Mouse (Mus musculus): ENCODE measurements around the gene Strap. TPM values are rescaled to one million over a fixed set of nuclear protein-coding genes. Genes with fewer than 3 reads are reported as not detected.
"Not testable (repeated sequence)": the region's sequence is repeated elsewhere in the genome, so short reads cannot be mapped to it uniquely, and the experiment has no call there.

The Strap gene
- 100 to 1,000 TPM; 123 to 129 TPM for total RNA-seq (2021)
- long read RNA-seq, experiment 1, transcript Strap-201 (10 exons, 2,650 nt): major isoform, 233 of 242 reads
- long read RNA-seq, experiment 1, partial matches to known transcripts: 6 of 242 reads
- long read RNA-seq, experiment 1, other reads (novel, unspliced or antisense): 2 of 242 reads
- long read RNA-seq, experiment 2, transcript Strap-201 (10 exons, 2,650 nt): major isoform, 173 of 180 reads
- long read RNA-seq, experiment 2, partial matches to known transcripts: 4 of 180 reads
- long read RNA-seq, experiment 2, other reads (novel, unspliced or antisense): 3 of 180 reads

DNA sequence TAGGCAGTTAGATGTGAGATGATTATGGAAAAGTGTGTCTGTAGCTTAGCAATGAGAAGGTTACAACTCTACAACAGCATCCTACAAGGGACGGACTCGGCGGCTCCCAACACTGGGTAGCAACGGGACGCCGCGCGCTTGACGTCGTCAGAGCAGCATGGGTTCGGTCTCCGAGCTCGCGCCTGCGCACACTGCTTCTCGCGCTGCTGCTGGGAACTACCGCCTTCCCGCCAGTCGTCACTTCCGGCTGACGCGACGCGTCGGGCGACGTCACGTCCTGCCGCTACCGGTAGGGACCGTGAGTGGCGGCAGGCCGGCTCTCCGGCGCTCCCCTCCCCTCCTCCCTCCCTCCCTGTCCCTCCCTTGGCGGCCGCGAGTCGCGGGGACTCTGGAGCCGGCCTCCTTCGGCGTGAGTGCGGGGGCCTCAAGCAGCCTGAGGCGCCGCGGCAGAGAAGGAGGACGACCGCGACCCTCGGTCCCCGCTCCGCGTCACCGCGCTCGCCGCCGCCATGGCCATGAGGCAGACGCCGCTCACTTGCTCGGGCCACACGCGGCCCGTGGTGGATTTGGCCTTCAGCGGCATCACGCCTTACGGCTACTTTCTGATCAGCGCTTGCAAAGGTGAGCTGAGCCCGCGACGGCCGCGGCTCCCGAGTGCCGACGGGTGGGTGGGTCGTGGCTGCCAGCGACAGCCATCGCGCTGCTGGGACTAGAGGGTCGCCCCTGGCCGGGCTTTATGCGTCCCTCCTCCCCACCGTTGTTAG lies at the start of gene Strap:
Gene Strap (plus strand): TSS at position 233 of the 764 bp plus-strand sequence.
- intact Hi-C loops (cut with DNase I): no loop called here
- peak; percentile 94 to 95 for DNase-seq (ENCODE audit: low spot score in 2 of 2)

DNA sequence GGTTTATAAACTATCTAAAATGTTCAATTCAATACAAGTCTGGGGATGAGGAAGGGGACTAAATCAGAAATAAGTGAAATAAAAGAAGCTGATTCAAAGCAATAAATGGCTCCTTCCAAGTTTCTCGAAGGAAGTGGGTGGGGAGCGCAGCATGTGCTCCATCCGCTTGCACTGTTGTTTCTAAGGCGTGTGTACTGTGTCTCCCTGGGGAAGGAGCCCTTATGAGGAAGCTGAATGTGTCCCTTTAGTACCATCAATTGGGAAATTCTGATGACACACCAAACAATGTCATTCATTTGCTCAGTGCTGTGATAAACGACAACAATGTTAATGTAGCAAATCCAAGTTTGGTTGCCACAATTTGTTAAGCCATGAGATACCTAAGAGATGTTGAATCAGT lies 47.2 kb upstream of the Strap start:
- DNase-seq (ENCODE audit: low spot score in 2 of 2): no peak
- intact Hi-C loops (cut with DNase I): no loop called here

DNA sequence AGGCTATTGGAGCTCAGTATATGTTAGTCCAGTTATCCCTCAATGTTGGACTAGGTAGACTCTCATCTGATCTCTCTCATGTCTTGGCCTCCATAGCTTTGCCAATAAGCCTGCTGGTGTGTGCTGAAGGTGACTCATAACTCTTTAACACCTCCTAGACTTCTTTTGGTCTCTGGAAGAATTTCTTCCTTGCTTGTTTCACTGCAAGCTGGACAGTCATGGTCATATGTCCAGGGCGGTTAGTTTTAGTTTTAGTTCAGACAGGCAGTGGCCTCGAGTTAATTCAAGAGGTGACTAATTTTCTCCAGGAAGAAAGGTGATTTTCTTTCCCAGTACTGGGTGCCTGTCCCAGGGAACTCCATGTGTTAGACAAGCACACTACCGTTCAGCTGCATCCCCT lies 46.8 kb upstream of the Strap start:
- intact Hi-C loops (cut with DNase I): no loop called here
- no peak for DNase-seq (ENCODE audit: low spot score in 2 of 2)

DNA sequence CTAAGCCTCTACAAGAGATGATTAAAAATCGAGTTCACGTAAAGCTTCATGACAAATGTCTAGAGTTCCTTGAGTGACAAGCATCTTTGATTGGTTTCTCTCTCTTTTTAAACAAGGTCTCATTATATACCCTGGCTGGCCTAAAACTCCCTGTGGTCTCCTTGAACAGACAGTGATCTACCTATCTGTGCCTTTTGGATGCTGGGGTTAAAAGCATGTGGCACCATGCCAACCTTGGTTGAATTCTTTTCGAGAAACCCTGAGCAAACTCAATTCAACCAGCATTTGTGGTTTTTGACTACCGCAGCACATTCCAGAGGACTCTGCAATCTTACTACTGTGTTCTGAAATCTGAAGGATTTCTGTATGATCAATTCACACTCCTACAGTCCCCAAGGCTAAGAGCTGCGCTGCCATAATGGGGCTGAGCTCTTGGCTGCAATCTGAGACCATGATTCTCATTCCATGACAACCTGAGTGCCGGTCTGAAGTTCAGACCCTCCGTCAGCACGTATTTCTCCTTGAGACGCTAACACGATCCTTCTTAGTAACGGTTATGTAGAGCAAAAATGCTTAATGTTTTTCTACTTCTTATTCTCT lies 46.3 kb upstream of the Strap start:
- intact Hi-C loops (cut with DNase I): no loop called here
- no peak for DNase-seq (ENCODE audit: low spot score in 2 of 2)

DNA sequence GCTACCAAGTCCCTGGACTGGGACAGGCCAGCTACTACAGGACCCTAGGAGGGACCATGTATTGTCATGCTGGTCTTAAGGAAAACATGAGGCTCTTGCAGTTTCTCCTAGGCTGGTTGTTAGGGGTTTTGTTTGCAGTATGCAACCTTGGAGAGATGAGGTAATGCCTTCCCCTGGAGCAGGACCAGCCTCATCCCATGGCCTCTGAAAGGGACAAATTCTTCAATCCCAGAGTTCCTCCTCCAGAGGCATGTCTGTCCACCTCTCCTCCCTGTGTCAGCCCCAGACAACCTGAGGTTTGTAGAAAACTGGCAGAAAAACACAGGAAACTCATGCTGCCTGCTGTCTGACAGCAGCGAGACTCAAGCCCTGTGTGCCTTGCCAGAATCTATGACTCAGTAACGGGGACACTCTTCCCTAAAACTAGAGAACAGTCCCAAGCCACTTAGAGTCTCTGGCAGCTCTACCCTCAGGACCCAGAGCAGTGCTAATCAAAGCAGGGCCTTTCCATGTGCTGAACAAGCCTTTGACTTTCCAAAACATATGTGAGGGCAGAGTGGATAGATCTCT lies 44.2 kb upstream of the Strap start:
- intact Hi-C loops (cut with DNase I): no loop called here
- no peak for DNase-seq (ENCODE audit: low spot score in 2 of 2)

DNA sequence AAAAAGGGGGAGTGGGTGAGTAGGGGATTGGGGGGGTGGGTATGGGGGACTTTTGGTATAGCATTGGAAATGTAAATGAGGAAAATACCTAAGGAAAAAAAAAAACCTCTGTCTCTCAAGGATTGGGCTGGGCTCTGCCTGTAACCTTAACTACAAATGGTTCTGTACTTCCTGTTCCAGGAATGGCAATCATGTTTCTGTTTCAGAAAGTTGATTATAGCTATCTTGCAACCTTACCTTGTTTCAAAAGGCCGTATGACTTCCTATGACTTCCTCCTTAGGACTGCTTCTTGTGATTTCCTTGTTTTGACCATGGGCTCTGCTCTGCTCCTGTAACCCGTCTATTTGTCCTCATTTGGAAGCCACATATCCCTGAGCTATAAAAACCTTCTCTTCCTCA lies 40.6 kb upstream of the Strap start:
- intact Hi-C loops (cut with DNase I): no loop called here
- DNase-seq (ENCODE audit: low spot score in 2 of 2): no peak

DNA sequence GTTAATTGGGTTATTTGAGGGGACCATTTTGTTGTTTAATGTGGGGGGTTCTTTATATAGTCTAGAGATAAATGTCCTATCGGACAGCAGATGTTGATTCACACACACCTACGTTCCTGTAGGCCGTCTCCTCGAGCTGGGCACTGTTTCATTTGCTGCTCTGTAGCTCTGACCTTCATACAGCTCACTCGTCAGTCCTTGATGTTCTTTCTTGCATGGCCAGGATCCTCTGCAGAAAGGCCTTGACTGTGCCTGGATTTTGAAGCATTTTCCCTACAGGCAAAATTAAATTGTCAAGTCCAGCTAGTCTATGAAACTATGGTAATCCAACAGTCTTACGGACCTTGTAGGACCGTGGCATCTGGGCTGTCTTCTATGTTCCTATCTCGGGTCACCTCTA lies 39.8 kb upstream of the Strap start:
- intact Hi-C loops (cut with DNase I): no loop called here
- no peak for DNase-seq (ENCODE audit: low spot score in 2 of 2)

DNA sequence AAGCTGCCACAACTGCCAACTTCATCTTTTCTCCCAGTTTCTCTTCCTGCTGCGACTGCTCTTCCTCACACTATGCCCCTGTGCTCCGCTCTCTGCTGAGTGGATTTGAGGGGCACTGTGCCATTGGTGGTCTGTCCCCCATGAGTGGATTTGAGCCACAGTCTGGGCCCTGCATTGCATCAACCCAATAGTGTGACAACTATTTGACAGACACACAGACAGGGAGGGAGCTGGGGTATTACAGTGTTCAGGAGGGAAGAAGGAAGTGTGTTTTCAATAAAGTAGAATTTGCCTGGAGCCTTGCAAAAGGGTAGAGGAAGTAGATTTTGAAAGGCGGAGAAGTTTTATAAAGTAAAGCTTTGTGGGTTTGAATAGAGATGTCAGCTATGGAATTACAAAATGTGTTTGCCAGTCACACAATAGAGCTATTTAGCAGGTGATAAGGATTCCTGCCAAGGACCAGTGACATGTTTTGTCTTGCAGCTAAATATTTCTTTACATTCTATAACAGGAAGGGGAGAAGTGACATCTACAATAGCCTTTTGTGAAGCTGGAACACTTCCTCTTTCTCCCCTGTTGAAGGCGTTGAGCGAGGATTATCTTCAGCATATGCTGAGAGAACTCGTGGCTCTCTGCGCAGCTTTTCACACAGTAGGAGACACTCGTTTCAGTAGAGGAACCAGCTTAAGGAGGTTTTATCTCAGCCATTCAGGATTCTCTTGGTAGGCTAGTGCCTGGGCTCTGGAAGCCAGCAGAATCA lies 38.3 kb upstream of the Strap start:
- intact Hi-C loops (cut with DNase I): no loop called here

DNA sequence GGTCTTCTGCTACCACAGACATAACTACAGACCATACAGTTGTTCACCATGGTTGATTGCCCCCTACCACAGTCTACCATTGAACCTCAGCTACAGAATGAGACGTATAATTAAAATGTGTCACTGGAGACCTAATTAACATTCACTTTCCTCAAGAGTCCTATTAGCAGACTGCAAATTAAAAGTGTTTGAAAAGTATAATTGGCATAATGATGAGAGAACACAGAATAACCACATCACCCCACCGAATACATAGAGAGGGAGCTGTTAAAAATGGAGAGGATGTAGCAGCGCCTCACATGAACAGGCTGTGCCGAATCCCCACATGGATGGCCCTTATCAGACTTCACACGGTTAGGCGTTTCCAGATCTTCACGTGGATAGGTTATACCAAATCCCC lies 35.4 kb upstream of the Strap start:
- DNase-seq (ENCODE audit: low spot score in 2 of 2): no peak
- intact Hi-C loops (cut with DNase I): no loop called here

More for the DNA sequence above, 38.3 kb upstream of the Strap start:
- DNase-seq (ENCODE audit: low spot score in 2 of 2): no peak

DNA sequence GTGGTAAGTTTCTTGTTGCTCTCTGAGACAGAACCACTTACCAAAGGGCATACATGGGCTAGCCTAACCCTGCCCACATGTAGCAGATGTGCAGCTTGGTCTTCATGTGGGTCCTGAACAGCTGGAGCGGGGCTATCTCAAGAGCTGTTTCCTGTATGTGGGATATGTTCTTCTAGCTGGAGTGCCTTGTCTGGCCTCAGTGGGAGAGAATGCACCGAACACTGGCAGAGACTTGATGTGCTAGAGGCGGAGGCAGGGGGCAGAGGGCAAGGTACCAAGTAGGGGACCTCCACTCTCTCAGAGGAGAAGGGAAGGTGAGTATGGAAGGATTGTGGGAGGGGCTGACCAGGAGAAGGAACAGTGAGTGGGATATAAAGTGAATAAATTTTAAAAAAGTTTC lies 32.7 kb upstream of the Strap start:
- intact Hi-C loops (cut with DNase I): no loop called here
- no peak for DNase-seq (ENCODE audit: low spot score in 2 of 2)

DNA sequence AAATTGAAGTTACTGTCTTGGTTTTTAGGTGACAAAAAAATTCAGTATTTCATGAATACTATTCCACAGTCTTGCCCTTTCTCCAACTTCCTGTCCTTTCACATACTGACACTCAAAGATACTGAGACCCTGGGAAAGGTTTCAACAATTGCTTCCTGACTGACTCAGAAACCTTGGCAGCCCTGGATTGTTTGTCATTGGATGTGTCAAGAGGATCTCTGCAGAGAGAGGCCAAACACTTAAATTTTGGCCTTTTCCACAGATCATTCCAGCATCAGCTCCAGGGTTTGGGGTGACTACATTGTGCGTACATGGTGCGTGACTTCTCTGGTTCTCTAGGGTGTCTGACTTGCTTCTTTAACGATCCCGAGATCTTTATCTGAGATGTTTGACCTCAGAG lies 32.0 kb upstream of the Strap start:
- DNase-seq (ENCODE audit: low spot score in 2 of 2): no peak
- intact Hi-C loops (cut with DNase I): no loop called here

DNA sequence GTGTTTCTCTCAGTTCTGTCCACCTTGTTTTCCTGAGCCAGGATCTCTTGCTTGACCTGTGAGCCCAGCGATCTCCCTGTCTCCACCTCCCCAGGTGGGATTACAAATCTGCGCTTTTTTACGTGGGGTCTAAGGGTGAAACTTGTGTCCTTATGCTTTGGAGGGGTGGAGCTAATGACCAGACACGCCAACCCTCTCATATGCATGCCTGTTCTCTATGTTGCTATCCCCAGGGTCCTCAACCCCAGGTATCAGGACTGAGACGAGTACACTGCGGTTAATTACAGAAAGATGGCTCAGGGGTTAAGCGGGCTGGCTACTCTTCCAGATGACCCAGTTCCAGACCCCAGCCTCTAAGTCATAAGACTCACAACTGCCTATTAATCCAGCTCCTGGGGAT lies 31.4 kb upstream of the Strap start:
- DNase-seq (ENCODE audit: low spot score in 2 of 2): no peak
- intact Hi-C loops (cut with DNase I): no loop called here

DNA sequence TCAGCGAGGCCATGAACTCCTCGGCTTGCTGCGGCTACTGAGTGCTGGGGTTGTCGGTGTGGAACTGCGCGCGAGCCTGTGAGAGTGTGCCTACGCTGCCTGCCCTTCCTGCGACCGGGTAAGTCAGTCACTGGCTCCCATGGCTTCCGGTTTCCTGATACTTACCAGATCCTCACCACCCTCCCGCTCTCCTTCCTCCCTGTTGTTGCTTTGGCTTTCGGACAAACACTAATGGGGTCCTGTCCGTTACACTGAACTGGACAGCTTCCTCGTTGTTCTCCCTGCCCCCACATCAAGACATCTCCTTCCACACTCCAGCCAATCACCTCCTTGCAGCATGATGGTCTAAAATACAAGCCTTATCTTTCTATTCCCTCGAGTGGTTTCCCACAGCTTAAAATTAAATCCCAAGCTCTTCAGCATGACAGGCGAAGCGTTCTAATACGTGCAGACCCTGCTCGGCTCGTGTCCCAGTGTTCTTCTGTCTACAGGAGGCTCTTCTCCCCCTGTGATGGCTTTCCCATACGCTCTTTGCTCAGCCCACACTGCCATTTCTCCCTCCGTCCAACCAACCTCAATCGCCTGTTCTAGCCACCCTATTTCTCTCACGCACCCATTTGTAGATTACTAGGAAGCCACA lies 30.5 kb upstream of the Strap start:
- intact Hi-C loops (cut with DNase I): no loop called here
- DNase-seq (ENCODE audit: low spot score in 2 of 2): no peak

DNA sequence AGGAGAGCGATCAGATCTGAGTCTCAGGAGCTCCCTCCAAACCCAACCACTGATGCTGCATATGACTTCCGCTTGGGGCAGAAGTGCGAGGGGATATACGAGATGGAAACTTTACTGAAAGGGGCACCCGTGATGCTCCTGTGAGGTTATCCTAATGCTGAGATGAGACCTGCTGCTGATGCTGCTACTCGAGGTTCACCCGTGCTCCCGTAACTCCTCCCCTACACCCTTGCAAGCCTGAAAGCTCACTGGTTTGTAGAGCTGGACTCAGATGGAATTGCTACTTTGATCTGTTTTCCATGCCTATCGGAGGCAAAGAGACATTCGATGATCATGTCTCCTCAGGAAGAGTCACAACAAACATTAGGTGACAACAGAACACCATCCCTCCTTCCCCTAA lies 28.7 kb upstream of the Strap start:
- DNase-seq (ENCODE audit: low spot score in 2 of 2): no peak
- intact Hi-C loops (cut with DNase I): no loop called here

DNA sequence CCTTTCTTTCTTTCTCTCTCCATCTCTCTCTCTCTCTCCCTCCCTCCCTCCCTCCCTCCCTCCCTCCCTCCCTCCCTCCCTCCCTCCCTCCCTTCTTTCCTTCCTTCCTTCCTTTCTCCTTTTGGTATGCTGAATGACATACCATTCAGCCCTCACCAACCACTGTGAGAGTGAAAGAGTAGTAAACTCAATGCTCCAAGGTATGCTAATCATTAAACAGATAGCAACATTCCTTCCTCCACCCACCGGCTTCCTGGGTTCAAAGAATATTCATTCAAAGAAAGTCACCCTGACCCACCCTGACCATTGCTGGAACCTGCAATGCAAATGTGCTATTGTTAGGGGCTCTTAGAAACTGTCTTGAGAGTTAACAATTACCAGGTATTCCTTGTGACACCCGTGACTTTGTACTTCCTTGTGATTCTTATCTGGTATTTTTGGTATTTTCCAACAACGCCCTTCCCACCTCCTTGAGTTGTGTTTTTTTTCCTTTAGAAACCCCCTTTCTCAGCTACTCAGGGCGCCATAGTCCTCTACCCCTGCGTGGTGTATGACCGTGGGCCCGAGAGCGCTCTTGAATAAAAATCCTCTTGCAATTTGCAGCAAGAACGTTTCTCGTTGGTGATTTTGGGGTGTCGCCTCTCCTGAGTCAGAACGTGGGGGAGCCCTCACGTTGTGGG lies 26.0 kb upstream of the Strap start:
- DNase-seq (ENCODE audit: low spot score in 2 of 2); intact Hi-C loops (cut with DNase I): not testable (repeated sequence)

DNA sequence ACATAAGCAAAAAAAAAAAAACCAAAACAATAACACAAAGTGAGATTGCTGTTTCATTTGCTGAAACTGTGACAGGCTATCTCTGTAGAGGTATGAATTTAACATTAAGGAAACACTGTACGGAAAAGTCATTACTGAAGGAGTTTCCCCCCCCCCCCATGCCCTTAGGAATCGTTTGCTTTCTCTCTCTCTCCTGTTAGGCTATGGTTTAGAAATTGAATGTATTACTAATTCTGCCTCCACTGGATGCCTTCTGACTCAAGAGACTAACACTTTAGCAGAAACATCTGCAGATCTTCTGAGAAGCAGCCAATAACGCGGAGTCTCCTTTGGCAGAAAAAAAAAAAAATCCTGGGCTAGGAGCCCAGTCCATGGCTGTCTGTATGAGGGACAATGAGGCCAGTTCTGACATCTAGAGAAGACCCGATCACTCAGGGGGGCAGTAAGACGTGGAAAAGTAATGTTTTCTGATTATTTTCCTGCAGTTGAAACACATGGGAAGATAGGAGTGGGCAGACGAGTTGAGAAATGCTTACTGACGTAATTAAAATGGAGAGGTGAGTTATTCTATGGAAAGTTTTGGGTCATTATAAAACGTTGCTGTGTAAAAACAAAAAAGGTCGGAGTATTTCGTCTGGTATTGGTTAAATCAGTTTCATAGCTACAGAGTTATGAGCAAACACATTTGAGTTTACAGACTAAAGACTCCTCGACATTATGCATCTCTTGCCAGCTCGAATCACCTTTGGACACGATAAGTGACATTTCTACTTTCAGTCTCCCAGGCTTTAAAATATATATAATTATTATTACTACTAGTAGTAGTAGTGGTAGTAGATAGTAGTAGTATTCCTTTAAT lies 24.5 kb upstream of the Strap start:
- DNase-seq (ENCODE audit: low spot score in 2 of 2): no peak
- intact Hi-C loops (cut with DNase I): loop anchor here (5.0 kb wide), 1 partner anchor 48 kb away; no protein-coding TSS in a partner anchor

DNA sequence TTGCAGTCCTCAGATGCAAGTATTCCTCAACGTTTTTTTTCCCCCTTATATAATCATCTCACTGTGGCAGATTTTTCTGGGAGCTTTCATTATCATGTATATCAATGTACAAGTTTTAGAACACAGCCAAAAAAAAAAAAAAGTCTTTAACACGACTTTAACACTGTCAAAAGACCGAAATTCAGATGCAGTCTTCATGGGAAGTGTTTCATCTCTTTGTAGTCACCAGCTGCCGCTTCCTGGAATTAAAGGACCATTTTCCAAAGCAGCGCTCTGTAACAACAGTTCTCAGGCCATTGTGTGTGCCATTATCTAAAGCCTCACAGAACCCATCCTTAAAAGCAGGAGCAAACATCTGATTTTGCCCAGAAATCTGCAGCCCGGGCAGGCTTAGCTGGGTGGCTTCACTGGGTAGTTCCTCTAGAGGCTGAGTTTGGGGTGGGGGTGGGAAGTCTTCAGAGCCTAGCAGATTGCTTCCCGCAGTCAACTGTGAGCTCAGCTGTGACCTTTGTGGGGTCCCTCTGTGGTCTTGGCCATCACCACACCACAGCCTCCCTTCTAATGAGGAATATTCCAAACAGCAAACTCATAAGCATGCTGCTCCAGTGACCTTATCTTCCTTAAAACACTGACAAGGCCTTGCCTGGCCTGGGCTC lies 22.1 kb upstream of the Strap start:
- intact Hi-C loops (cut with DNase I): loop anchor here (5.0 kb wide), 1 partner anchor 50 kb away; no protein-coding TSS in a partner anchor

More for the DNA sequence above, 22.1 kb upstream of the Strap start:
- DNase-seq (ENCODE audit: low spot score in 2 of 2): peak in 1 of 2 experiments; percentile 23

Measured in left cerebral cortex, postnatal 14 days (tissue).